Mouse (Mus musculus) thymus, adult 2 months (tissue): ENCODE measurements around the gene Eif2ak1.

ENCODE experiments used
- CTCF ChIP-seq: fragments of 200-500 bp; IDR thresholded peaks from 2 replicates; pipeline ENCODE4 v1.5.1; 2012; ENCODE audit warnings: mild to moderate bottlenecking, control low read depth, low read length, moderate library complexity, borderline replicate concordance; ENCODE audit not compliant: control insufficient read depth, poor library complexity, insufficient read depth; ENCODE audit errors: extremely low read depth
- POLR2A ChIP-seq: fragments of 200-500 bp; IDR thresholded peaks from 2 replicates; pipeline ENCODE4 v1.6.1; 2012; ENCODE audit warnings: mild to moderate bottlenecking, low read length, control low read depth, moderate library complexity; ENCODE audit not compliant: control insufficient read depth, poor library complexity, insufficient read depth; ENCODE audit errors: extremely low read depth

- no peak for TF ChIP-seq CTCF
- TF ChIP-seq POLR2A: no peak
Observed at GRCm38 (mm10) chr5:143817931-143818311, 333 bp downstream of the Eif2ak1 start.
